Mouse (Mus musculus) thymus, postnatal 25 days (tissue): ENCODE measurements around the gene Dclre1c.

ENCODE experiments used
- DNase-seq: peaks from one replicate; pipeline ENCODE4 v3.0.0; 2022

Dclre1c gene

DNA sequence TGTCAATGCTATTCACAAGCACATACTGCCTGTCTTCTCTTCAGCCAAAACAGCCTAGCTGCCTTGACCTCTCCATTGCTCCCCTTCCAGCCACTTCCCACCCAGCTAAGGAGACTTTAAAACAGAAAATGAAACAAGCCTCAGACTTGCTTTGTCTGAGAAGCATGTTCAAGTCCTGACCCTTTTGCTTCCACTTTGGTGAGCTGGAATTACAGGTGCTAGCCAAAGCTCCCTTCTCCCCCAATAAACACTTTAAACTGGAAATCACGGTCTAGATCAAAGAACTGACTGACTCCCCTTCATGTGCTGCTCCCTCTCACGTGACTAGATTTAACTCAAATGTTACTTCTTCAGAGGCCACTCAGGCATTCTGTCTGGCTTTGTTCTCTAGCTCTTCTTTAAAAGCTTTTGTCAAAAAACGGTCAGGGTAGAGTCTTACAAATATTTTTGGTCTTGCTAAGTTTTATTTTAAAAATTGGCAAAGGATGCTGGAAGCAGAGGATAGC, 51.9 kb downstream of the Dclre1c start:
- peak; percentile 14 for DNase-seq

DNA sequence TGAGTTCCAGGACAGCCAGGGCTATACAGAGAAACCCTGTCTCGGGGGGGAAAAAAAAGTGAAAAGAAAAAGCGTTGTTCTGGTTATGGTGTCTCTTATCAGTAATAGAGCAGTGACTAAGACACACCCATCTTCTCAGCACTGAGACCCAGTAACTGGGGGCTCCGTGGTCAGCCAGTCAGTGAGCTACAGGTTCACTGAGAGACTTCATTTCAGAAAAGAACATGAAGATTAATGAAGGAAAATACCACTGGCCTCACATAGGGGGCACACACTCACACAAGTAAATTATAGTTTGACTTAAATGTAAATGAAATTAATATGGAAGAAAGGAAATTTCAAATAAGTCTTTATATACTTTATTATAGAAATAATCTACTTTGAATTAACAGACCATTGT, 56.3 kb downstream of the Dclre1c start:
- DNase-seq = no peak

- DNase-seq = no peak
Observed at GRCm38 (mm10) chr2:3489816-3490215, 65.9 kb downstream of the Dclre1c start.

DNA sequence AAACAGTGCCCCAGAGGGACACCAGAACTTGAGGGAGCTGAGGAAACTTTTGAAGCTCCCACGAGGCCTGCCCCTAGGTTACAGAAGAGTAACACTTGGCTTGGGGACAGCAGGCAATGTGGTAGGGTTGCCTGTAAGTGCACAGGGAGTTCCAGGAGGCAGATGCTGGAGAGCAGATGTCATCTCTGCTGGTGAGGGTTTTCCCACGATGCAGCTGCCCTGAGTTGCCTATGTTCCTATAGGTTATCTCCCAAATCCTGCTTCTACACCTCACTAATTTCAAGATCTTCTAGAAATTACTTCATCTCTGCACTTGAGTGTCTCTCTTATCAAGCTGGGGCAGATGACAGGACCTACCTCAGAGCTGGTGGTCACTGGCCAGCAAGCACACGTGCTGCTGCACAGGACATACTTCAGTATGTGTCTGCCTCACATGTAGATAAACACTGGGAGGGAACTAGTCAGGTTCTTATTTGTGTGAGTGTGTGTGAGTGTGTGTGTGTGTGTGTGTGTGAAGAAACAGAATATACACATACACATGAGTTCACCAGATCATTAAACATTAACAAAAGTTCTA, 70.0 kb downstream of the Dclre1c start:
- DNase-seq = no peak

DNA sequence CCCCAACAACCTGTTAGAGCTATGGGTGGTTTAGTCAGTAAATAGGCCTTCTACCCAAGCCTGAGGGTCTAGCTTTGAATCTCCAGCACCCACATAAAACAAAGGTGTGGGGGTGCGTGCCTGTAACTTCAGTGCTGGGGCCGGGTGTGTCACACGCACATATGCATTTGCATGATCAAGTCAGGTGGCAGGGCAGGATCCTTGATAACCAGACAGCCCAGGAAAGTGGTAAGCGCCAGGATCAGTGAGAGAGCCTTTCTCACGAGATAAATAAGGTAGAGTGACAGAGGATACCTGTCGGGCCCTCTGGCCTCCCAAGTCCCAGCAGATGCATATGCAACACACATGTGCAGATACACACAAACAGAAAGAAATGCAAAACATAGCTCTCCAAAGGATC, 75.6 kb downstream of the Dclre1c start:
- DNase-seq = no peak

- no peak for DNase-seq
Observed at GRCm38 (mm10) chr2:3500886-3501285, 77.0 kb downstream of the Dclre1c start.

DNA sequence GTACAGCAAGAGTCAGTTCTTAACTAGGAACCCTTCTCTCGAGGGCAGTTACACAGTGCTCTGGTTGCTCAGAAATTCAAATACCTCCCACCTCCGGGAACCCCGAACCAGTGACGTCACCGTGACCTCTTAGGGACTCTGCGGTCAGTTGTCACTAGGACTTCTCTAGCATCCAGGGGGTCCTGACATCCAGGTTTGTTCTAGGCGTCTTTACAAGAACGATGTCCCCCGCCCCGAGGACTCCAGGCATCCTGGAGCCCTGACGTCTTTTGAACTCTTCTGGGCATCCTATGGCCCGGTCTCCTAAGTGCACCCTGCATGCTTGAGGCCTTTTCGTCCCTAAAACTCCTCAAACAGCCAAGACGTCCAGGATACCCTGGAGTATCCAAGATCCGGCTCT, 88.1 kb downstream of the Dclre1c start:
- peak; percentile 34 for DNase-seq

- peak; percentile 96 for DNase-seq
Observed at GRCm38 (mm10) chr2:3512552-3513454, 88.9 kb downstream of the Dclre1c start, which contains the start of the genes Gm45902, Hspa14 and Cdnf. TSS of gene Gm45902 (minus strand) at chr2:3512790. TSS of gene Hspa14 (minus strand) at chr2:3512814. TSS of gene Cdnf (plus strand) at chr2:3513030.
